Mouse (Mus musculus) embryonic fibroblast, embryonic 13.5 days (primary cell): ENCODE measurements around the gene Vps26c.

Experiments used
- CTCF ChIP-seq: IDR thresholded peaks from 2 replicates; pipeline ENCODE4 v1.5.1; 2011; ENCODE audit warnings: mild to moderate bottlenecking, control low read depth, low read length, moderate library complexity, borderline replicate concordance; ENCODE audit not compliant: insufficient read depth
- POLR2A ChIP-seq: IDR thresholded peaks from 2 replicates; pipeline ENCODE4 v1.6.1; 2011; ENCODE audit warnings: low read depth, mild to moderate bottlenecking, control low read depth, low read length, moderate library complexity

DNA sequence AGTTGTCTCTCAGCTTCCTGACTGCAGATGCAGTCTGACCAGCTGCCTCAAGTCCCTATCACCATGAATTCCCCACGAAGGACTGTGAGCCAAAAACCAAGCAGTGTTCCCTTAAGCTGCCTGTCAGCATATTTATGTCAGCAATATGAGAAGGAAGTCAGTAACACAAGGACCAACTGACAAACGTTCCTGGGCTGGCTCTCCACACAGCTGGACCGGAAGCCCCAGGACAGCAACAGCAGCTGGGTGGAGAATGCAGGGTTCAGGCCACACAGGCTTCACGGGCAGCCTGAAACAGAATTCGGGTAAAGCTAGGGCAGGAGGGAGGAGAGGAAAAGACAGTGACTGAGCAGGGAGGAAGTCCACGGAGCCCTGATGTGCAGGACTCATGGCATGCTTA, 7.6 kb downstream of the Vps26c start:
- TF ChIP-seq CTCF: no peak
- no peak for TF ChIP-seq POLR2A
